Mouse (Mus musculus): ENCODE measurements at regions not wholly inside any gene's neighbourhood (a gene's known extent, or its start where the extent isn't known, plus 50 kb on each side); places are given as distances from the start of the nearest gene placed in this dataset.

- no peak for DNase-seq (ENCODE audit: low read depth, low spot score)
- Histone ChIP-seq H3K27ac (ENCODE audit: control insufficient read depth, low read depth, low read length) (no peak overlapping the region), H3K79me2 (ENCODE audit: control insufficient read depth, insufficient read depth, low read length, poor library complexity) (no peaks in the 10 kb centered on the region), H3K9ac (ENCODE audit: control insufficient read depth, low read depth, low read length, poor library complexity, severe bottlenecking) (no peak overlapping the region), H3K27me3 (ENCODE audit: control insufficient read depth in 1 of 2, insufficient read depth in 2 of 2, low read length in 2 of 2) (no peaks in the 10 kb centered on the region), H3K4me1 (ENCODE audit: control insufficient read depth in 1 of 2, insufficient read depth in 2 of 2, low read length in 2 of 2) (no peaks in the 10 kb centered on the region), H3K9me3 (replicated peaks; ENCODE audit: insufficient read depth, low read length) (no peaks in the 10 kb centered on the region), H3K4me3 (ENCODE audit: control insufficient read depth in 1 of 2, insufficient read depth in 1 of 2, low read depth in 2 of 2, low read length in 2 of 2) (no peak overlapping the region), H3K36me3 (ENCODE audit: control insufficient read depth in 1 of 2, insufficient read depth in 2 of 2, low read length in 2 of 2) (no peaks in the 10 kb centered on the region)
- TF ChIP-seq SMC3 (IDR thresholded peaks at IDR 0.05; ENCODE audit: low read depth, low read length) (no peak), MXI1 (IDR thresholded peaks at IDR 0.05; ENCODE audit: low read depth, low read length) (no peak), EP300 (IDR thresholded peaks at IDR 0.05; ENCODE audit: low read depth in 1 of 2, low read length in 2 of 2) (no peak), BHLHE40 (IDR thresholded peaks at IDR 0.05; ENCODE audit: borderline replicate concordance, low read depth, low read length) (no peak), MYC (IDR thresholded peaks at IDR 0.05; ENCODE audit: low read depth, low read length) (no peak), HCFC1 (IDR thresholded peaks at IDR 0.05; ENCODE audit: low read depth, low read length) (no peak), ZKSCAN1 (IDR thresholded peaks at IDR 0.05; ENCODE audit: low read depth, low read length) (no peak), MAX (IDR thresholded peaks at IDR 0.05; ENCODE audit: low read length) (no peak), POLR2AphosphoS5 (IDR thresholded peaks at IDR 0.05; ENCODE audit: borderline replicate concordance, low read depth, low read length) (no peak), MYB (IDR thresholded peaks at IDR 0.05; ENCODE audit: low read depth, low read length) (no peak), MAFK (IDR thresholded peaks at IDR 0.05; ENCODE audit: borderline replicate concordance, low read depth, low read length) (no peak), NRF1 (IDR thresholded peaks at IDR 0.05; ENCODE audit: insufficient read depth, low read depth, low read length, poor library complexity, severe bottlenecking) (no peak), E2F4 (IDR thresholded peaks at IDR 0.05; ENCODE audit: borderline replicate concordance, low read depth, low read length) (no peak), ETS1 (IDR thresholded peaks at IDR 0.05; ENCODE audit: low read depth, low read length) (no peak), USF1 (IDR thresholded peaks at IDR 0.05; ENCODE audit: low read depth, low read length) (no peak), USF2 (IDR thresholded peaks at IDR 0.05; ENCODE audit: borderline replicate concordance in 1 of 2, insufficient read depth in 1 of 2, low read depth in 1 of 2, low read length in 2 of 2) (no peak), JUND (IDR thresholded peaks at IDR 0.05; ENCODE audit: low read depth, low read length) (no peak)
These were observed 201.5 kb upstream of the Zfp64 start for GRCm38 (mm10) chr2:169156908-169157307.

GRCm38 (mm10) chr2:169154881-169155280 lies 199.5 kb upstream of the Zfp64 start:
- H3K9ac ChIP-seq (ENCODE audit: control insufficient read depth, low read depth, low read length, poor library complexity, severe bottlenecking) = no peak overlapping the region
- H3K4me3 ChIP-seq (ENCODE audit: control insufficient read depth in 1 of 2, insufficient read depth in 1 of 2, low read depth in 2 of 2, low read length in 2 of 2) = no peak overlapping the region
- H3K9me3 ChIP-seq (replicated peaks; ENCODE audit: insufficient read depth, low read length) = no peaks in the 10 kb centered on the region
- H3K4me1 ChIP-seq (ENCODE audit: control insufficient read depth in 1 of 2, insufficient read depth in 2 of 2, low read length in 2 of 2) = no peaks in the 10 kb centered on the region
- no peaks in the 10 kb centered on the region for H3K36me3 ChIP-seq (ENCODE audit: control insufficient read depth in 1 of 2, insufficient read depth in 2 of 2, low read length in 2 of 2)
- DNase-seq (ENCODE audit: low read depth, low spot score) = no peak
- no peak overlapping the region for H3K27ac ChIP-seq (ENCODE audit: control insufficient read depth, low read depth, low read length)
- TF ChIP-seq MYC (IDR thresholded peaks at IDR 0.05; ENCODE audit: low read depth, low read length) (no peak), CHD2 (IDR thresholded peaks at IDR 0.05; ENCODE audit: low read length) (no peak), MAFK (IDR thresholded peaks at IDR 0.05; ENCODE audit: borderline replicate concordance, low read depth, low read length) (peak; percentile 73)
- no peaks in the 10 kb centered on the region for H3K27me3 ChIP-seq (ENCODE audit: control insufficient read depth in 1 of 2, insufficient read depth in 2 of 2, low read length in 2 of 2)
- no peaks in the 10 kb centered on the region for H3K79me2 ChIP-seq (ENCODE audit: control insufficient read depth, insufficient read depth, low read length, poor library complexity)

Measured in MEL (cell line).